ENCODE assay signal across 7 mouse cellular contexts in the genomic region with DNA sequence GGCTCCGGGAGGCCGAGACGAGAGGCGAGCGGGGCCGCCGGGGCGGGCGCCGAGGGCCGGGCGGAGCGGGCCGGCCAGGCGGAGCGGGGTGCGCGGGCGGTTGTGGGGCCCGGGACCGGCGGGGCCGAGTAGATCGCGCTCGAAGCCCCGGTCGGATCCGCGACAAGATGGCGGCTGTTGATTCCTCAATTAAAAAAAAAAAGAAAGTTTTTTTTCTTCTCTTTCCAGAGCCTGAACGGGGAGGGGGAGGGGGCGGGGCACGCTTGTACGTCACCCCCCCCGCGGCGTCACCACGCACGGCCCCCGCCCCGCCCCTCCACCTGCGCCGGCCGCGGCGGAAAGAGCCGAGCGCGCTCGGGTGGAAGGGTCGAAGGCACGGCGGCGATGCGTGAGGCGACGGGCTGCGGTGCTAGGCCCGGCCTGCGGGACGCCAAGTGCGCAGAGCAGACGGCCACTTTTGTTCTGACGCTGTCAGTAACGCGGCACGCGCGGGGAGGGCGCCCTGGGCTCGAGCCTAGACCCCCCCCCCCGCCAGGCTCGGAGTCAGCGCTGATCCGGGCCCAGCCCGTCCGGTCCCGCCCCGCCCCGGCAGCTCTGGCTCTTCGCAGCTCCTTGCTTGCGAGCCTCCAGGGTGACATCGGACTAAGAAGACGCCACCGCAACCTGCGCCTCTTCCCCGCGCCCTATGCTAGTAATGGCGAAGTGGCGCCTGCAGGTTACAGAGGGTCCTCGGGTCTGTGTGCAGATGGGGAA. TPM values are rescaled to one million over a fixed set of nuclear protein-coding genes. Genes with fewer than 3 reads are reported as not detected.
DNase-seq lines count a peak whose midpoint lies in the region; ATAC-seq lines count a peak whose summit lies in the region.

Gene Crebbp (minus strand): TSS at position 199 of the 753 bp plus-strand sequence.

- 1% methylated on average over 92 of the region's 92 CpGs for WGBS in embryonic facial prominence, embryonic 10.5 days
- under 1% methylated on average over 59 of the region's 92 CpGs for WGBS in limb, embryonic 11.5 days
- WGBS in midbrain, embryonic 14.5 days, result under 1% methylated on average over 87 of the region's 92 CpGs

- DNase-seq in adrenal gland, postnatal 10 days, result peak; percentile 96
- peak; percentile 96 for DNase-seq in embryonic facial prominence, embryonic 10.5 days (ENCODE audit: low spot score)
- peak; percentile 99 for DNase-seq in heart, adult 11 months
- DNase-seq in kidney, adult 18-20 months, result peak; percentile 95
- peak; percentile 95 for DNase-seq in limb, embryonic 11.5 days (ENCODE audit: low spot score)
- DNase-seq in midbrain, embryonic 14.5 days, result peak; percentile 98
- peak; percentile 82 to 93 for DNase-seq in spleen, adult 18-20 months

- peaks cover 8% of the 10 kb centered on the region for H3K36me3 ChIP-seq in embryonic facial prominence, embryonic 10.5 days (replicated peaks)
- no peaks in the 10 kb centered on the region for H3K36me3 ChIP-seq in limb, embryonic 11.5 days (ENCODE audit: control insufficient read depth, insufficient read depth, low read length)
- H3K36me3 ChIP-seq in midbrain, embryonic 14.5 days (ENCODE audit: control insufficient read depth, insufficient read depth, low read length), result no peaks in the 10 kb centered on the region

- peaks cover 22% of the 10 kb centered on the region for H3K27me3 ChIP-seq in embryonic facial prominence, embryonic 10.5 days (replicated peaks; ENCODE audit: low read depth, poor library complexity, severe bottlenecking)
- H3K27me3 ChIP-seq in limb, embryonic 11.5 days (ENCODE audit: control insufficient read depth, insufficient read depth, low read length), result 0 out of 2 replicates have a peak, but pooled peaks cover 2% of the 10 kb centered on the region
- no peaks in the 10 kb centered on the region for H3K27me3 ChIP-seq in midbrain, embryonic 14.5 days (ENCODE audit: control insufficient read depth, insufficient read depth, low read length)

- H3K27ac ChIP-seq in embryonic facial prominence, embryonic 10.5 days (replicated peaks), result peak within 1 kb of the TSS; percentile 96
- peak within 1 kb of the TSS; percentile 99 for H3K27ac ChIP-seq in limb, embryonic 11.5 days (replicated peaks; ENCODE audit: low read depth, low read length)
- peak within 1 kb of the TSS; percentile 100 for H3K27ac ChIP-seq in midbrain, embryonic 14.5 days (replicated peaks; ENCODE audit: low read depth, low read length)

- peaks cover 26% of the 10 kb centered on the region for H3K4me1 ChIP-seq in embryonic facial prominence, embryonic 10.5 days
- H3K4me1 ChIP-seq in limb, embryonic 11.5 days (ENCODE audit: control insufficient read depth, insufficient read depth, low read length), result peaks cover 4% of the 10 kb centered on the region; the same call in 1 of the 2 replicates
- H3K4me1 ChIP-seq in midbrain, embryonic 14.5 days (ENCODE audit: control insufficient read depth, insufficient read depth, low read length), result peaks cover 19% of the 10 kb centered on the region

- ATAC-seq in limb, embryonic 11.5 days (ENCODE audit: insufficient number of reproducible peaks, low FRiP score, low TSS enrichment, low read depth), result peak; percentile 90
- peak; percentile 94 for ATAC-seq in midbrain, embryonic 14.5 days (ENCODE audit: low FRiP score, low TSS enrichment)

- peak within 1 kb of the TSS; percentile 80 for H3K4me3 ChIP-seq in embryonic facial prominence, embryonic 10.5 days
- H3K4me3 ChIP-seq in limb, embryonic 11.5 days (ENCODE audit: low read depth, low read length), result peak within 1 kb of the TSS; percentile 93
- peak within 1 kb of the TSS; percentile 91 for H3K4me3 ChIP-seq in midbrain, embryonic 14.5 days (replicated peaks; ENCODE audit: low read depth, low read length)

- H3K4me2 ChIP-seq in limb, embryonic 11.5 days (ENCODE audit: low read depth, severe bottlenecking), result peak within 1 kb of the TSS; percentile 71
- peak within 1 kb of the TSS; percentile 91 for H3K4me2 ChIP-seq in midbrain, embryonic 14.5 days (ENCODE audit: low read length)

- peak within 1 kb of the TSS; percentile 98 for H3K9ac ChIP-seq in limb, embryonic 11.5 days (ENCODE audit: low read length)
- peak within 1 kb of the TSS; percentile 90 for H3K9ac ChIP-seq in midbrain, embryonic 14.5 days (replicated peaks; ENCODE audit: low read length)

- H3K9me3 ChIP-seq in embryonic facial prominence, embryonic 10.5 days, result no peaks in the 10 kb centered on the region
- no peaks in the 10 kb centered on the region for H3K9me3 ChIP-seq in limb, embryonic 11.5 days (ENCODE audit: control insufficient read depth, low read length)
- H3K9me3 ChIP-seq in midbrain, embryonic 14.5 days (ENCODE audit: control insufficient read depth, low read length), result no peaks in the 10 kb centered on the region

RNA-seq across cellular contexts. Expression of gene Crebbp, which starts in this region (rescaled TPM):
- total RNA-seq in adrenal gland, postnatal 10 days (2021), result 10 to 100 TPM; 46.5 to 54.6 TPM
- 32.3 and 32.4 TPM in 2 replicates for polyA plus RNA-seq in embryonic facial prominence, embryonic 10.5 days (2016; fragmentation: Nextera tagmentation; extraction: Ambion mirVana)
- 42.4 and 43.5 TPM in 2 replicates for polyA plus RNA-seq in limb, embryonic 11.5 days (2014; fragmentation: Nextera tagmentation; extraction: Ambion mirVana)
- polyA plus RNA-seq in midbrain, embryonic 14.5 days (2014; fragmentation: Nextera tagmentation; extraction: Ambion mirVana), result 46.8 and 48.7 TPM in 2 replicates

Comparison
In these comparisons a context has a peak if more than half of its experiments do, and no peak if none do; other contexts are left out.
1. Peak in every context shown above with its lines: DNase-seq, ATAC-seq, H3K4me3 ChIP-seq and H3K27ac ChIP-seq.